Mouse (Mus musculus) neural tube, embryonic 11.5 days (tissue): ENCODE results near the gene Tdp2. TPM values are rescaled to one million over a fixed set of nuclear protein-coding genes. Genes with fewer than 3 reads are reported as not detected.

Experiments
- ATAC-seq: fragments of 200-750 bp; cut with Nextera tagmentation; 2 replicates; pipeline ENCODE4 v1.8.0; 2017; ENCODE audit warnings: moderate number of reproducible peaks, mild to moderate bottlenecking, moderate TSS enrichment, moderate library complexity; ENCODE audit not compliant: insufficient read depth, low FRiP score, low TSS enrichment
- DNase-seq: peaks from one replicate; pipeline ENCODE4 v3.0.0-alpha.2; 2015; ENCODE audit warnings: low spot score
- H3K27ac ChIP-seq: fragments of 300-500 bp; sonication (generic); 2 replicates; pipeline ENCODE4 v1.5.1; 2014; ENCODE audit warnings: low read depth, mild to moderate bottlenecking, low read length
- H3K27me3 ChIP-seq: fragments of 300-500 bp; sonication (generic); 2 replicates; pipeline ENCODE4 v1.6.1; 2014; ENCODE audit warnings: mild to moderate bottlenecking, low read length, mixed read lengths; ENCODE audit not compliant: control insufficient read depth, insufficient read depth
- H3K36me3 ChIP-seq: fragments of 300-500 bp; sonication (generic); 2 replicates; pipeline ENCODE4 v1.6.1; 2014; ENCODE audit warnings: mild to moderate bottlenecking, low read length, moderate library complexity, mixed read lengths; ENCODE audit not compliant: control insufficient read depth, insufficient read depth
- H3K4me1 ChIP-seq: fragments of 300-500 bp; sonication (generic); 2 replicates; pipeline ENCODE4 v1.6.1; 2014; ENCODE audit warnings: low read length, mixed read lengths; ENCODE audit not compliant: control insufficient read depth, insufficient read depth
- H3K4me2 ChIP-seq: fragments of 300-500 bp; sonication (generic); 2 replicates; pipeline ENCODE4 v1.6.1; 2014; ENCODE audit warnings: low read depth, mild to moderate bottlenecking, moderate library complexity
- H3K4me3 ChIP-seq: fragments of 300-500 bp; sonication (generic); 2 replicates; pipeline ENCODE4 v1.5.1; 2014; ENCODE audit warnings: low read depth, low read length
- H3K9ac ChIP-seq: fragments of 300-500 bp; sonication (generic); 2 replicates; pipeline ENCODE4 v1.6.1; 2014; ENCODE audit warnings: mild to moderate bottlenecking, low read length
- H3K9me3 ChIP-seq: fragments of 300-500 bp; sonication (generic); 2 replicates; pipeline ENCODE4 v1.6.1; 2016; ENCODE audit warnings: low read length; ENCODE audit not compliant: control insufficient read depth
- WGBS: fragments of 180-500 bp; shearing (Covaris S2); extraction: QIAGEN DNeasy Blood & Tissue Kit; methylation state at CpG from one replicate; pipeline ENCODE4 v1.1.7; 2014; 5-methylcytosine and 5-hydroxymethylcytosine counted together
- polyA plus RNA-seq: library from polyadenylated mRNA; unstranded; fragments of >200 nt; fragmentation: Nextera tagmentation; extraction: Ambion mirVana; gene quantifications from 2 replicates; pipeline ENCODE4 v1.2.1, GENCODE M21; 2014

Tdp2 gene
- polyA plus RNA-seq, 1 experiment from 2014 or later: 66.7 TPM

- Histone ChIP-seq H3K27ac (no peak overlapping the region), H3K4me3 (no peak overlapping the region), H3K36me3 (peaks cover 6% of the 10 kb centered on the region; the same call in 1 of the 2 replicates), H3K9ac (no peak overlapping the region), H3K9me3 (no peaks in the 10 kb centered on the region), H3K4me2 (no peak overlapping the region), H3K27me3 (no peaks in the 10 kb centered on the region), H3K4me1 (no peaks in the 10 kb centered on the region)
- peak; percentile 54 for ATAC-seq
- DNase-seq: no peak
- 63% methylated on average over 4 of the region's 4 CpGs for WGBS
Measured at GRCm38 (mm10) chr13:24816125-24817092, 15.1 kb upstream of the Tdp2 start.

GRCm38 (mm10) chr13:24819931-24820330 is 11.5 kb upstream of the Tdp2 start:
- no peaks in the 10 kb centered on the region for H3K36me3 ChIP-seq
- no peak overlapping the region for H3K27ac ChIP-seq
- H3K4me3 ChIP-seq: no peak overlapping the region
- no peaks in the 10 kb centered on the region for H3K9me3 ChIP-seq
- DNase-seq (no peak), ATAC-seq (no peak)
- 76% methylated on average over 1 of the region's 1 CpGs for WGBS
- H3K9ac ChIP-seq: no peak overlapping the region
- no peaks in the 10 kb centered on the region for H3K27me3 ChIP-seq
- no peaks in the 10 kb centered on the region for H3K4me1 ChIP-seq
- no peak overlapping the region for H3K4me2 ChIP-seq

GRCm38 (mm10) chr13:24822663-24823343 is 8.7 kb upstream of the Tdp2 start:
- Histone ChIP-seq H3K36me3 (no peaks in the 10 kb centered on the region), H3K27ac (no peak overlapping the region), H3K27me3 (no peaks in the 10 kb centered on the region), H3K4me2 (no peak overlapping the region), H3K4me1 (no peaks in the 10 kb centered on the region), H3K9ac (no peak overlapping the region), H3K4me3 (no peak overlapping the region), H3K9me3 (no peaks in the 10 kb centered on the region)
- no peak for DNase-seq
- WGBS: 92% methylated on average over 16 of the region's 16 CpGs
- no peak for ATAC-seq

GRCm38 (mm10) chr13:24824647-24825046 is 6.8 kb upstream of the Tdp2 start:
- no peak overlapping the region for H3K27ac ChIP-seq
- 90% methylated on average over 4 of the region's 4 CpGs for WGBS
- H3K9me3 ChIP-seq: no peaks in the 10 kb centered on the region
- ATAC-seq: no peak
- no peaks in the 10 kb centered on the region for H3K27me3 ChIP-seq
- H3K4me3 ChIP-seq: no peak overlapping the region
- H3K36me3 ChIP-seq: no peaks in the 10 kb centered on the region
- no peaks in the 10 kb centered on the region for H3K4me1 ChIP-seq
- H3K9ac ChIP-seq: no peak overlapping the region
- no peak overlapping the region for H3K4me2 ChIP-seq
- no peak for DNase-seq

- H3K4me3 ChIP-seq: no peak overlapping the region
- DNase-seq: no peak
- no peak for ATAC-seq
- H3K27ac ChIP-seq: no peak overlapping the region
- H3K27me3 ChIP-seq: no peaks in the 10 kb centered on the region
- H3K36me3 ChIP-seq: no peaks in the 10 kb centered on the region
- no peaks in the 10 kb centered on the region for H3K4me1 ChIP-seq
- 92% methylated on average over 4 of the region's 4 CpGs for WGBS
- H3K9ac ChIP-seq: no peak overlapping the region
- no peaks in the 10 kb centered on the region for H3K9me3 ChIP-seq
- no peak overlapping the region for H3K4me2 ChIP-seq
Measured at GRCm38 (mm10) chr13:24825587-24825986, 5.9 kb upstream of the Tdp2 start.

GRCm38 (mm10) chr13:24826116-24826515 is 5.4 kb upstream of the Tdp2 start:
- H3K4me2 ChIP-seq: no peak overlapping the region
- H3K36me3 ChIP-seq: no peaks in the 10 kb centered on the region
- no peaks in the 10 kb centered on the region for H3K4me1 ChIP-seq
- DNase-seq: no peak
- H3K4me3 ChIP-seq: no peak overlapping the region
- no peak overlapping the region for H3K27ac ChIP-seq
- no peaks in the 10 kb centered on the region for H3K9me3 ChIP-seq
- no peak for ATAC-seq
- 88% methylated on average over 7 of the region's 7 CpGs for WGBS
- no peaks in the 10 kb centered on the region for H3K27me3 ChIP-seq
- no peak overlapping the region for H3K9ac ChIP-seq

- Histone ChIP-seq H3K27ac (no peak overlapping the region; the same call in 1 of the 2 replicates), H3K9ac (peak overlapping the region; percentile 66), H3K36me3 (no peaks in the 10 kb centered on the region), H3K9me3 (no peaks in the 10 kb centered on the region), H3K27me3 (no peaks in the 10 kb centered on the region), H3K4me1 (peaks cover 8% of the 10 kb centered on the region; the same call in 1 of the 2 replicates), H3K4me3 (peak overlapping the region; percentile 91), H3K4me2 (peak overlapping the region; percentile 67)
- DNase-seq (no peak), ATAC-seq (no peak)
- WGBS: 5% methylated on average over 20 of the region's 20 CpGs
Measured at GRCm38 (mm10) chr13:24830756-24831352, 625 bp upstream of the Tdp2 start.

GRCm38 (mm10) chr13:24832131-24832810 is 792 bp downstream of the Tdp2 start:
- Histone ChIP-seq H3K27me3 (no peaks in the 10 kb centered on the region), H3K27ac (peak overlapping the region; percentile 89), H3K9me3 (no peaks in the 10 kb centered on the region), H3K36me3 (no peaks in the 10 kb centered on the region), H3K4me1 (peaks cover 8% of the 10 kb centered on the region; the same call in 1 of the 2 replicates), H3K4me3 (peak overlapping the region; percentile 91), H3K9ac (peak overlapping the region; percentile 93), H3K4me2 (peak overlapping the region; percentile 81)
- ATAC-seq (peak; percentile 40), DNase-seq (no peak)
- 4% methylated on average over 21 of the region's 21 CpGs for WGBS
